Mouse (Mus musculus) intestine, embryonic 15.5 days (tissue): ENCODE data around the gene Mfsd2a. TPM values are rescaled to one million over a fixed set of nuclear protein-coding genes. Genes with fewer than 3 reads are reported as not detected.

ENCODE experiments used
- ATAC-seq: fragments of 200-750 bp; cut with Nextera tagmentation; 2 replicates; pipeline ENCODE4 v1.8.0; 2017; ENCODE audit warnings: moderate TSS enrichment, moderate library complexity
- H3K27ac ChIP-seq: fragments of 300-500 bp; sonication (generic); 2 replicates; pipeline ENCODE4 v1.5.1; 2015; ENCODE audit warnings: mild to moderate bottlenecking, inconsistent platforms
- H3K27me3 ChIP-seq: fragments of 300-500 bp; sonication (generic); replicated peaks from 2 replicates; pipeline ENCODE4 v1.6.1; 2015; ENCODE audit warnings: inconsistent platforms
- H3K36me3 ChIP-seq: fragments of 300-500 bp; sonication (generic); 2 replicates; pipeline ENCODE4 v1.6.1; 2015; ENCODE audit warnings: inconsistent platforms
- H3K4me1 ChIP-seq: fragments of 300-500 bp; sonication (generic); replicated peaks from 2 replicates; pipeline ENCODE4 v1.6.1; 2015; ENCODE audit warnings: inconsistent platforms
- H3K4me2 ChIP-seq: fragments of 300-500 bp; sonication (generic); replicated peaks from 2 replicates; pipeline ENCODE4 v1.6.1; 2015; ENCODE audit warnings: mild to moderate bottlenecking, inconsistent platforms
- H3K4me3 ChIP-seq: fragments of 300-500 bp; sonication (generic); replicated peaks from 2 replicates; pipeline ENCODE4 v1.5.1; 2015; ENCODE audit warnings: inconsistent platforms
- H3K9ac ChIP-seq: fragments of 300-500 bp; sonication (generic); 2 replicates; pipeline ENCODE4 v1.6.1; 2015; ENCODE audit warnings: inconsistent platforms
- H3K9me3 ChIP-seq: fragments of 300-500 bp; sonication (generic); 2 replicates; pipeline ENCODE4 v1.6.1; 2016; ENCODE audit warnings: inconsistent platforms
- WGBS: fragments of 180-500 bp; shearing (Covaris S2); methylation state at CpG from one replicate; pipeline ENCODE4 v1.1.7; 2015; 5-methylcytosine and 5-hydroxymethylcytosine counted together
- polyA plus RNA-seq: library from polyadenylated mRNA; unstranded; fragments of >200 nt; fragmentation: Nextera tagmentation; extraction: Ambion mirVana; gene quantifications from 2 replicates; pipeline ENCODE4 v1.2.1, GENCODE M21; 2015

Gene Mfsd2a
- polyA plus RNA-seq, 1 experiment from 2014 or later, result 2.1 TPM

- Histone ChIP-seq H3K27ac (peak overlapping the region; percentile 77), H3K4me1 (peaks cover 15% of the 10 kb centered on the region), H3K4me3 (peak overlapping the region; percentile 21), H3K9me3 (no peaks in the 10 kb centered on the region), H3K36me3 (no peaks in the 10 kb centered on the region), H3K27me3 (peaks cover 7% of the 10 kb centered on the region), H3K9ac (no peak overlapping the region), H3K4me2 (peak overlapping the region; percentile 61)
- ATAC-seq, result peak; percentile 77
- WGBS, result 52% methylated on average over 5 of the region's 5 CpGs
These were observed 6.1 kb downstream of the Mfsd2a start for GRCm38 (mm10) chr4:122954680-122955411.

- Histone ChIP-seq H3K4me2 (no peak overlapping the region), H3K36me3 (no peaks in the 10 kb centered on the region), H3K27ac (no peak overlapping the region), H3K4me3 (no peak overlapping the region), H3K27me3 (no peaks in the 10 kb centered on the region), H3K4me1 (no peaks in the 10 kb centered on the region), H3K9me3 (no peaks in the 10 kb centered on the region), H3K9ac (no peak overlapping the region)
- ATAC-seq, result no peak
- 90% methylated on average over 8 of the region's 8 CpGs for WGBS
These were observed 11.9 kb downstream of the Mfsd2a start for GRCm38 (mm10) chr4:122949096-122949495.

GRCm38 (mm10) chr4:122947223-122947622 is 13.8 kb downstream of the Mfsd2a start:
- WGBS, result 84% methylated on average over 3 of the region's 3 CpGs

GRCm38 (mm10) chr4:122944408-122944807 is 16.6 kb downstream of the Mfsd2a start:
- ATAC-seq, result peak; percentile 25; the same call in 1 of the 2 replicates
- WGBS, result 25% methylated on average over 4 of the region's 4 CpGs

More at GRCm38 (mm10) chr4:122947223-122947622, 13.8 kb downstream of the Mfsd2a start:
- H3K27ac ChIP-seq, result no peak overlapping the region
- H3K4me3 ChIP-seq, result no peak overlapping the region
- no peak overlapping the region for H3K4me2 ChIP-seq
- no peaks in the 10 kb centered on the region for H3K9me3 ChIP-seq
- H3K4me1 ChIP-seq, result no peaks in the 10 kb centered on the region
- no peak overlapping the region for H3K9ac ChIP-seq
- no peak for ATAC-seq
- H3K27me3 ChIP-seq, result no peaks in the 10 kb centered on the region
- no peaks in the 10 kb centered on the region for H3K36me3 ChIP-seq

GRCm38 (mm10) chr4:122939048-122939796 is 21.8 kb downstream of the Mfsd2a start:
- Histone ChIP-seq H3K9ac (no peak overlapping the region), H3K27me3 (no peaks in the 10 kb centered on the region), H3K4me1 (no peaks in the 10 kb centered on the region), H3K4me3 (no peak overlapping the region), H3K27ac (no peak overlapping the region), H3K9me3 (no peaks in the 10 kb centered on the region), H3K4me2 (no peak overlapping the region), H3K36me3 (no peaks in the 10 kb centered on the region)
- no peak for ATAC-seq
- 80% methylated on average over 2 of the region's 2 CpGs for WGBS

More at GRCm38 (mm10) chr4:122944408-122944807, 16.6 kb downstream of the Mfsd2a start:
- H3K27ac ChIP-seq, result no peak overlapping the region
- no peaks in the 10 kb centered on the region for H3K27me3 ChIP-seq
- H3K36me3 ChIP-seq, result no peaks in the 10 kb centered on the region
- H3K9me3 ChIP-seq, result no peaks in the 10 kb centered on the region
- H3K4me2 ChIP-seq, result no peak overlapping the region
- H3K4me1 ChIP-seq, result no peaks in the 10 kb centered on the region
- H3K9ac ChIP-seq, result no peak overlapping the region
- H3K4me3 ChIP-seq, result no peak overlapping the region

- Histone ChIP-seq H3K4me3 (no peak overlapping the region), H3K27me3 (no peaks in the 10 kb centered on the region), H3K4me2 (no peak overlapping the region), H3K9me3 (no peaks in the 10 kb centered on the region), H3K9ac (no peak overlapping the region), H3K27ac (no peak overlapping the region), H3K4me1 (no peaks in the 10 kb centered on the region), H3K36me3 (no peaks in the 10 kb centered on the region)
- 80% methylated on average over 3 of the region's 3 CpGs for WGBS
- ATAC-seq, result no peak
These were observed 23.5 kb downstream of the Mfsd2a start for GRCm38 (mm10) chr4:122937489-122937888.

GRCm38 (mm10) chr4:122935466-122936099 is 25.4 kb downstream of the Mfsd2a start:
- Histone ChIP-seq H3K4me3 (no peak overlapping the region), H3K9ac (no peak overlapping the region), H3K4me1 (no peaks in the 10 kb centered on the region), H3K4me2 (no peak overlapping the region), H3K27ac (no peak overlapping the region), H3K27me3 (no peaks in the 10 kb centered on the region), H3K36me3 (no peaks in the 10 kb centered on the region), H3K9me3 (no peaks in the 10 kb centered on the region)
- 66% methylated on average over 9 of the region's 9 CpGs for WGBS
- peak; percentile 86 for ATAC-seq

GRCm38 (mm10) chr4:122933857-122934256 is 27.1 kb downstream of the Mfsd2a start:
- 44% methylated on average over 3 of the region's 3 CpGs for WGBS
- H3K9ac ChIP-seq, result no peak overlapping the region
- H3K4me2 ChIP-seq, result no peak overlapping the region
- no peak overlapping the region for H3K27ac ChIP-seq
- H3K36me3 ChIP-seq, result no peaks in the 10 kb centered on the region
- H3K9me3 ChIP-seq, result no peaks in the 10 kb centered on the region
- no peaks in the 10 kb centered on the region for H3K4me1 ChIP-seq
- no peaks in the 10 kb centered on the region for H3K27me3 ChIP-seq
- no peak for ATAC-seq
- no peak overlapping the region for H3K4me3 ChIP-seq

- no peaks in the 10 kb centered on the region for H3K36me3 ChIP-seq
- ATAC-seq, result no peak
- no peak overlapping the region for H3K4me3 ChIP-seq
- H3K9me3 ChIP-seq, result no peaks in the 10 kb centered on the region
- H3K4me1 ChIP-seq, result no peaks in the 10 kb centered on the region
- no peaks in the 10 kb centered on the region for H3K27me3 ChIP-seq
- H3K27ac ChIP-seq, result no peak overlapping the region
- H3K4me2 ChIP-seq, result no peak overlapping the region
- H3K9ac ChIP-seq, result no peak overlapping the region
- 54% methylated on average over 3 of the region's 3 CpGs for whole genome bisulfite sequencing
These were observed 27.9 kb downstream of the Mfsd2a start for GRCm38 (mm10) chr4:122933051-122933591.

GRCm38 (mm10) chr4:122932239-122932978 is 28.6 kb downstream of the Mfsd2a start:
- Histone ChIP-seq H3K27me3 (no peaks in the 10 kb centered on the region), H3K36me3 (no peaks in the 10 kb centered on the region), H3K9me3 (no peaks in the 10 kb centered on the region), H3K4me1 (no peaks in the 10 kb centered on the region), H3K4me2 (no peak overlapping the region), H3K4me3 (no peak overlapping the region), H3K9ac (no peak overlapping the region), H3K27ac (no peak overlapping the region)
- ATAC-seq, result no peak
- 72% methylated on average over 8 of the region's 8 CpGs for WGBS

- 85% methylated on average over 2 of the region's 2 CpGs for WGBS
- Histone ChIP-seq H3K27me3 (no peaks in the 10 kb centered on the region), H3K27ac (no peak overlapping the region)
These were observed 29.9 kb downstream of the Mfsd2a start for GRCm38 (mm10) chr4:122930939-122931590.

More at GRCm38 (mm10) chr4:122930939-122931590, 29.9 kb downstream of the Mfsd2a start:
- H3K36me3 ChIP-seq, result no peaks in the 10 kb centered on the region
- no peak overlapping the region for H3K4me2 ChIP-seq
- no peaks in the 10 kb centered on the region for H3K9me3 ChIP-seq
- no peak for ATAC-seq
- no peak overlapping the region for H3K9ac ChIP-seq
- no peaks in the 10 kb centered on the region for H3K4me1 ChIP-seq
- H3K4me3 ChIP-seq, result no peak overlapping the region
